In genomic region chr12:56426681-56427246, GRCm38 (mm10) we compare ENCODE assay signal across 23 mouse cellular contexts.
DNase-seq lines count a peak whose midpoint lies in the region; ATAC-seq and TF ChIP-seq lines count a peak whose summit lies in the region.
"Had no signal": no experiment of that assay in that cellular context is flagged by ENCODE, and none has a peak within 500 bp of the region (broad histone marks: within the 10 kb centered on the region; RNA-seq: fewer than 3 reads in every experiment).

No protein-coding gene starts in this region.

- no peak for TF ChIP-seq CTCF in liver, postnatal 0 days (IDR thresholded peaks at IDR 0.05; ENCODE audit: low read depth)

- TF ChIP-seq EP300 in liver, postnatal 0 days (IDR thresholded peaks at IDR 0.05; ENCODE audit: low read depth): no peak

- no peaks in the 10 kb centered on the region for H3K4me1 ChIP-seq in heart, embryonic 12.5 days (replicated peaks)
- no peaks in the 10 kb centered on the region for H3K4me1 ChIP-seq in liver, postnatal 0 days (ENCODE audit: insufficient read depth)
- no peaks in the 10 kb centered on the region for H3K4me1 ChIP-seq in lung, embryonic 16.5 days (replicated peaks; ENCODE audit: control insufficient read depth, insufficient read depth, low read length)
- H3K4me1 ChIP-seq: embryonic facial prominence, embryonic 12.5 days; limb, embryonic 10.5 days; liver, embryonic 13.5 days; megakaryocyte, embryonic 14.5 days; midbrain, embryonic 15.5 days had no signal

- no peak overlapping the region for H3K9ac ChIP-seq in heart, embryonic 12.5 days
- H3K9ac ChIP-seq in liver, postnatal 0 days (replicated peaks): no peak overlapping the region
- H3K9ac ChIP-seq in lung, embryonic 16.5 days (ENCODE audit: low read length): 0 out of 2 replicates have a peak overlapping the region, but pooled peaks have one; percentile 43
- H3K9ac ChIP-seq: embryonic facial prominence, embryonic 12.5 days; liver, embryonic 13.5 days; midbrain, embryonic 15.5 days had no signal

- WGBS in heart, embryonic 12.5 days: 81% methylated on average over 9 of the region's 9 CpGs
- 65% methylated on average over 9 of the region's 9 CpGs for WGBS in liver, postnatal 0 days (ENCODE audit: insufficient replicate concordance)
- WGBS in lung, embryonic 16.5 days: 55% methylated on average over 9 of the region's 9 CpGs

- no peak overlapping the region for H3K4me2 ChIP-seq in heart, embryonic 12.5 days
- H3K4me2 ChIP-seq in liver, postnatal 0 days (ENCODE audit: low read depth, low read length): no peak overlapping the region
- H3K4me2 ChIP-seq in lung, embryonic 16.5 days (ENCODE audit: low read depth, low read length): peak overlapping the region; percentile 29
- H3K4me2 ChIP-seq: embryonic facial prominence, embryonic 12.5 days; liver, embryonic 13.5 days; midbrain, embryonic 15.5 days had no signal

- H3K4me3 ChIP-seq in heart, embryonic 12.5 days: no peak overlapping the region
- H3K4me3 ChIP-seq in liver, postnatal 0 days (ENCODE audit: low read depth, low read length): no peak overlapping the region
- H3K4me3 ChIP-seq in lung, embryonic 16.5 days (ENCODE audit: low read length): no peak overlapping the region
- H3K4me3 ChIP-seq: embryonic facial prominence, embryonic 12.5 days; erythroblast, embryonic 14.5 days; left cerebral cortex, adult 2 months; limb, embryonic 10.5 days; liver, embryonic 13.5 days; megakaryocyte, embryonic 14.5 days; midbrain, embryonic 15.5 days; myocyte had no signal

- H3K9me3 ChIP-seq in heart, embryonic 12.5 days (replicated peaks): no peaks in the 10 kb centered on the region
- no peaks in the 10 kb centered on the region for H3K9me3 ChIP-seq in liver, postnatal 0 days (ENCODE audit: low read length)
- no peaks in the 10 kb centered on the region for H3K9me3 ChIP-seq in lung, embryonic 16.5 days (ENCODE audit: control insufficient read depth, low read length)
- H3K9me3 ChIP-seq: embryonic facial prominence, embryonic 12.5 days; limb, embryonic 10.5 days; liver, embryonic 13.5 days; midbrain, embryonic 15.5 days had no signal

- H3K27ac ChIP-seq in heart, embryonic 12.5 days (ENCODE audit: poor library complexity, severe bottlenecking): no peak overlapping the region
- H3K27ac ChIP-seq in liver, postnatal 0 days (ENCODE audit: low read depth): no peak overlapping the region
- H3K27ac ChIP-seq in lung, embryonic 16.5 days (ENCODE audit: low read length): peak overlapping the region; percentile 89
- H3K27ac ChIP-seq: embryonic facial prominence, embryonic 12.5 days; hindbrain, postnatal 0 days; left cerebral cortex, adult 2 months; limb, embryonic 10.5 days; liver, embryonic 13.5 days; midbrain, embryonic 15.5 days had no signal

- no peak for ATAC-seq in heart, embryonic 12.5 days (ENCODE audit: insufficient number of reproducible peaks, low FRiP score)
- no peak for ATAC-seq in liver, postnatal 0 days
- peak; percentile 95 for ATAC-seq in lung, embryonic 16.5 days (ENCODE audit: low read depth)
- ATAC-seq: forebrain, embryonic 14.5 days; hindbrain, postnatal 0 days; intestine, postnatal 0 days; midbrain, embryonic 15.5 days had no signal

- DNase-seq in heart, adult 11 months: peak; percentile 54
- peak; percentile 20 for DNase-seq in liver, postnatal 0 days
- no peak for DNase-seq in liver
- no peak for DNase-seq in frontal cortex, adult 2 months (ENCODE audit: extremely low spot score in 1 of 2, low spot score in 1 of 2)
- no peak for DNase-seq in thymus, postnatal 4 days
- DNase-seq: cerebellum, postnatal 10 days; gastrocnemius, postnatal 25 days; layer of hippocampus, adult 9-11 months; liver, embryonic 13.5 days; thymus, postnatal 36 days had no signal

- no peaks in the 10 kb centered on the region for H3K27me3 ChIP-seq in heart, embryonic 12.5 days (replicated peaks)
- peaks cover 8% of the 10 kb centered on the region; the same call in 1 of the 2 replicates for H3K27me3 ChIP-seq in liver, postnatal 0 days (ENCODE audit: insufficient read depth, low read length)
- H3K27me3 ChIP-seq in lung, embryonic 16.5 days (ENCODE audit: control insufficient read depth, insufficient read depth, low read depth, low read length): no peaks in the 10 kb centered on the region
- H3K27me3 ChIP-seq: CH12.LX; embryonic facial prominence, embryonic 12.5 days; liver, embryonic 13.5 days; megakaryocyte, embryonic 14.5 days; midbrain, embryonic 15.5 days had no signal

- H3K36me3 ChIP-seq in heart, embryonic 12.5 days: no peaks in the 10 kb centered on the region
- H3K36me3 ChIP-seq in liver, postnatal 0 days (replicated peaks; ENCODE audit: insufficient read depth, low read length): no peaks in the 10 kb centered on the region
- no peaks in the 10 kb centered on the region for H3K36me3 ChIP-seq in lung, embryonic 16.5 days (ENCODE audit: control insufficient read depth, insufficient read depth, low read length)
- H3K36me3 ChIP-seq: embryonic facial prominence, embryonic 12.5 days; limb, embryonic 10.5 days; liver, embryonic 13.5 days; midbrain, embryonic 15.5 days had no signal

Comparison
In these comparisons a context has a peak if more than half of its experiments do, and no peak if none do; other contexts are left out.
1. DNase-seq: peak in heart, adult 11 months (single experiment) and liver, postnatal 0 days (single experiment); none in liver (single experiment), frontal cortex, adult 2 months (0 of 2) and thymus, postnatal 4 days (single experiment).